Mouse (Mus musculus) T-cell, adult 2 months (primary cell): ENCODE measurements at regions not wholly inside any gene's neighbourhood (a gene's known extent, or its start where the extent isn't known, plus 50 kb on each side); places are given as distances from the start of the nearest gene placed in this dataset.
A peak's percentile ranks its signal among the peaks of the same experiment; 100 is the strongest.
"Not testable (repeated sequence)": the region's sequence is repeated elsewhere in the genome, so short reads cannot be mapped to it uniquely, and the experiment has no call there.

Experiments
- DNase-seq: peaks from one replicate; pipeline ENCODE4 v3.0.0; 2022; ENCODE audit warnings: low spot score

DNA sequence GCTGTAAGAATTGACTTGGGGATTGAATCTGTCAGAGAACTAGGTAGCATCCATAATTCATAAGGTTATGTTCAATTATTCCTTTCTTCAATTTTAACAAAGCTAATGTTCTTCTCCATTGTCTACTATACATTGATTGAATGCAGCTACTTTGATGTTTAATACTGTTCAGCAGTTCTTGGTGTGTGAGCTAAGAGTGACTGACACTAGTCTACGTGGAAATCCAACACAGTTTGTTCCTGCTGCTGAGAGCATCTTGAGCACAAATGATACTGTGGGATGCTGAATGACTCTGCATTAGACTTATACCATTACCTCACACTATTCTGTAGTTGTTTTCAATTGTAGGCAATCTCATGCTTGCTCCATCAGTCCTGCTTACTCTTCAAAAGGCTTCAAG lies 249.4 kb upstream of the Akr1e1 start:
- no peak for DNase-seq

DNA sequence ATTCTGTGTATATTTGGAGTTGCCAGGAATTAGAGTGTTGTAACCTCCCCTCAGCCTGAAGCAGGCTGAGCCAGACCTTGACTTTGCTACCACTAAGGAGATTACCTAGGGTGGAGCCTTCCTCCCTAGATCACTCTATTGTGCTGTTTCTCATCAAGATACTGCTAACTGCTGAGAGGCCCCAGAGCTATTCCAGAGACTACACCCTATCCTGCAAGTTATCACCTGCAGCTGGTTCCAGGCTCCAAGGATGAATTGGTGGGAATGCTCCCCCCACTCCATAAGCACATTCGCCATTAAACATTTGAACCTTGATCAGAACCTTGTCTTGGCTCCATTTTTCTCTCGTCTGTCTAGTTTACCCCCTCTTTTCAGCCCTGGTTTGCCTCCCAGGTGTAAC lies 230.5 kb upstream of the Akr1e1 start:
- not testable (repeated sequence) for DNase-seq

- no peak for DNase-seq
These were observed 217.8 kb upstream of the Akr1e1 start for GRCm38 (mm10) chr13:4826756-4827155.

DNA sequence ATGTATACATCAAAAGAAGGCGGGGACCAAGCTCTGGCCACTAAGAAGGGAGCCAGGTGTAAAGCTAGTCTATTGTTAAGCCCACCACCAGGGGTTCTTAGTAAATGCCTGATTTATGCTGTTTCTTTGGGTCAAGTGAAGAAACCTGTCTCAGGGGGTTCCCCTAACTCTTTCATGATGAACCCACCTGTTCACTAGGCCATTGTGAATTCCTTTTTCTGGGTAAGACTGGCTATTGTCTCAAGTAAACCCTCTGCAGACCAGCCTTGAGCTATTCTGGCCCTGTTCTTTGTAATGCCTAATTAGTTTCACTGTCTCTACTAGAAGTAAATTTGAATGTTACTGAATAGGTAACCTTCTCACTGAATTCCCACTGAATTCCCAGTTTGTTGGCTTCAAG lies 216.8 kb upstream of the Akr1e1 start:
- not testable (repeated sequence) for DNase-seq

GRCm38 (mm10) chr13:4806876-4807275 lies 197.9 kb upstream of the Akr1e1 start:
- DNase-seq: no peak

- DNase-seq: no peak
These were observed 191.7 kb upstream of the Akr1e1 start for GRCm38 (mm10) chr13:4800666-4801065.

- no peak for DNase-seq
These were observed 182.2 kb upstream of the Akr1e1 start for GRCm38 (mm10) chr13:4791139-4791538.

DNA sequence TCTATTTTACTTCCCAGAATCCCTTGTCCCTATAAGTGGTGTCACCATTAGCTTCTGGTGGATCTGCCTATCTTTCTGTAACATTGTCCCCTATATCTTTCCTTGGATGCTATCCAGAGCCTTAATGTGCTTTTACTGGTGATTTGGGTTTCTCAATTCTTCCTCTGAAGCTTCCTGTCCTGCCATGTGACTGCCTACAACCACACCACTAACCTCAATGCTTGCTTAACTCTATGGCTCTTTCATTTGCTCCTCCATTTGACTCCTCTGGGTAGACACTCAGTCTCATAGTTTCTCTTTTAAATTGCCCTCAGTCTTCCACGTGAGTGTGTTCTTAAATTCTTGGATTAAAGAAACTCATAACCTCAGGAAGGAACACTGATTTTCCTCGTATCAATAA lies 181.4 kb upstream of the Akr1e1 start:
- DNase-seq: no peak

DNA sequence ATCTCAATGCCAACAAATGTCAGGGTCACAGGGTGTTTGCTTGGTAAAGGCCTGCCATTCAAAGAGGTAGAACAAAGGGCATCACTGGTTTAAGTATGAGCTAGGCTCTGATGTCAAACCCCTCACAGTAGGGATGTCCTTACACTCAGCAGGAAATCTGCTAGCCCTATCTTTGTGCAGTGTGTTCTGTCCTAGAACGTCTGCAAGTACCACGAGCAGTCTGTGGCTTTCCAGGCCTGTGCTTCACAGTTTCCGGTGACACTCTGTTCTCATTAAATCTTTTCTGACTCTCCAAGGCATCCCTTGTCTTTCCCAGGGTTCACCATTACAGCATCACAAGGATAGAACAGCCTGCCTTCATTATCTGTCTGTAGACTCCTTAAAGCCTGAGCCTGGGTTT lies 174.3 kb upstream of the Akr1e1 start:
- no peak for DNase-seq

- DNase-seq: not testable (repeated sequence)
These were observed 169.4 kb upstream of the Akr1e1 start for GRCm38 (mm10) chr13:4778264-4778823.

DNA sequence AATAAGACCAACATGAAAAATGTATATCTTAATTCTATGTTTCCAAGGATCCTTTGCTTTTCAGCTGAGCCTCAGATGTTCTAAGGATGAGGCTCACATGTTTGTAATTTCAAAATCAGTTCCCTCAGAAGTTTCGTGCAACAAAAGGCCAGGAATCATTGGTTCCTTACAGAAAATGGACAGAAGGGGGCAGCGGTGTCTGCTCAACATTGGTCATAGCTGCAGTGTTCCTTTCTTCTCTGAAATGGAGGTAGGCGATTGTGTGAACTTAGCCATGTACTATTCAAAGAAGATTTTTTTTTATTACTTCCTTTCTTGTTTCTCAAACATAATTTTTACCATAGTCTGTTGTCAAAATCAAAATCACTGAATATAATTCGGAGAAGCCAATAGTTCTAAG lies 167.9 kb upstream of the Akr1e1 start:
- DNase-seq: no peak

DNA sequence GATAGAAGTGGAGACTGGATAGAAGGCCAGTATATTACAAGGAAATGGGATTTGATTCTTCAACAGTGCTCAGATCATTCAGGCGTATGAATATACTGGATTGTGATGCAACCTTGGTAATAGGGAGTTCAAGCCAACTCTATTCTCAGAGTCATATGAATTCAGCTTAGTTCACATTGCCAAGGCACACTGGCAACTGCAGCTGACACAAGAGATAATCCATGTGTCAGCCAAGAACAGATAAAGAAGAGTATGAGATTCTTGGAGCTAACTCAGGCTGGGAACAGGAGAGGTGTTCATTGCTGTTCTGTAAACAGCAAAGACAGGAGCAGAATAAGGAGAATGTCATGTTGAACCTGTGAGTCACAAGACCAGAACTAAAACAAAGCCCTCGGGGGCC lies 163.3 kb upstream of the Akr1e1 start:
- DNase-seq: no peak

DNA sequence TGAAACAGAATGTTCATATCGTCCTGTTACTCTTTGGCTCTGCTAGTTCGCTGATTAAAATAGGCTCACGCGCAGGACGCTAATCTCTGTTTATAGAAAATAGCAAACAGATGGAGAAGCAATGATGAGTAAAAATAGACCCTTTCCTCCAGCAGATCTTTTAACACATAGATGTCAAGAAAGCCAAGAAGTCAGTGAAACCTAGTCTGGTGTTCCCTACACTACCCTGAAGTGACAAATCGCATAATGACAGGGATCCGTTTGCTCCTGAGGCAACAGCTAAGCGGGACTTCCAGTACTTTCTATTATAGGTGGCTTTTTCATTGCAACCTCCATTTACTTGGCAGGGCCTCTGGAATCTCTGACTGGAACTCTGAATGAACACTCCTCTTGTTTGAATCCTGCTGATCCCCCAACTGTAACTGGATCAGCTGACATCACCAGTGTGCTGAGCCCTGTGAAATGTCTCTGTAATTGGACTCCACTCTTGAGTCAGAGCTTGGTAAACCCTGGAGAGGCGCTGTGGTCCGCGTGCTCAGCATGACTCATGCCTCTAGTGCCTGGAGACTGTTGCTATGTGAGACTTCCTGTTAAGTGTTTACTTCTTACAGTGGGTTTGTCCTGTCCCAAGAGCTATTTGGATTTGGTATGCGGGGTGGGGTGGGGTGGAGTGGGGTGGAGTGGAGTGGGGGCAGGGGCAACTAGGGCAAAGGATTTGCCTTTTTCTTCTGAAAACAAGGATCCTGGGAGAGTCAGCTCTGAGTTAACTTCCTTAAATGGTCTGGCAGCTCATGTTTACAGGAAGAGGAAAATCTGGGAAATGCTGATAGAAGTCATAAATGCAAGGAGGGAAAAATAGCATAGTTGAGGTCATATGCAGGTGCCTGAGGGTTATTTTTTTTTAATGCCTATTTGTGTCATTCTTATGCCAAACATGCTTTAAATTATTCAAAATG lies 162.4 kb upstream of the Akr1e1 start:
- DNase-seq: no peak

DNA sequence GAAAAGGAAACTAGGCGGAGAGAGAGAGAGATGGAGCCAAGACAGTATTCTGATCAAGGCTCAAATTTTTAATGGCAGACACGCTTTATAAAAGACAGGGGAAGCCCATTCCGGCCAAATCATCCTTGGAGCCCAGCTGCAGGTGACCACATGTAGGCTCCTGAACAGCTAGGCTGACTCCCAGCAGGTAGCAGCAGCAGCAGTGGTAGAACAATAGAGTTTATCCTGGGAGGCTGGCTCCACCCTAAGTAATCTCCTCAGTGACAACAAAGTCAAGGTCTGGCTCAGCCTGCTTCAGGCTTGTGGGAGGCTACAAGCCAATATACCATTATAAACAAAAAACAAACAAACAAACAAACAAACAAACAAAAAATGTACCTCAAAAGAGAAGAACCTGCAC lies 151.0 kb upstream of the Akr1e1 start:
- no peak for DNase-seq

- no peak for DNase-seq
These were observed 147.6 kb upstream of the Akr1e1 start for GRCm38 (mm10) chr13:4756529-4756928.

GRCm38 (mm10) chr13:4742930-4743329 lies 134.0 kb upstream of the Akr1e1 start:
- no peak for DNase-seq

DNA sequence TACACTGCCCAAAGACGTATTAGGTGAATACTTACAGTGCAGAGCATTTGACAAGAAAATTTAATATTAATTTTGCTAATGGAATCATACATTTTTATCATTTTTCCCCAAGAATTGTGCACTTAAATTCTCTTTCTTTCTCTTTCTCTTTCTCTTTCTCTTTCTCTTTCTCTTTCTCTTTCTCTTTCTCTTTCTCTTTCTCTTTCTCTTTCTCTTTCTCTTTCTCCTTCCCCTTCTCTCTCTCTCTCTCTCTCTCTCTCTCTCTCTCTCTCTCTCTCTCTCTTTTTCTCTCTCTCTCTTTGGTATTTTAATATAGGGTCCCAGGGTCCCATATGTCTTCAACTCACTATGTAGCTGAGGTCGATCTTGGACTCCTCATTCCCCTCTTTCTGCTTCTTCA lies 107.3 kb upstream of the Akr1e1 start:
- not testable (repeated sequence) for DNase-seq

- DNase-seq: no peak
These were observed 105.8 kb upstream of the Akr1e1 start for GRCm38 (mm10) chr13:4714724-4715123.

DNA sequence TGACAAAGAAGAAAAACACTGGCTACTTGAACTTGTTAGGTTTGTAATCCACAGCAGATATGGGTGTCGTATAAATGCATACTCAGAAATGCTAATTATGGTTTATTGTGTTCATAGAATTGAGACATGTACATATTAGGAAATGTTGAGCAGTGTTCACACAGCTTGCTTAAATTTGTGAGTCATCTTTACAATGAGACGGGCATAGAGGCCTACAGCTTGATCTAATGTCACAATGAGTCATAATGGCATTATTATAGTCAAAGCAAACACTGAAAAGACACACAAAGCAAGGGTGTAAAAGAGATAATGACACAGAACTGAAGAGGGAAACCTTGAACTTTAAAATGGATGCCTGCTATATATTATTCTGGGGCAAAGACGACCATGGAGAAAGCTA lies 103.7 kb upstream of the Akr1e1 start:
- DNase-seq: no peak

DNA sequence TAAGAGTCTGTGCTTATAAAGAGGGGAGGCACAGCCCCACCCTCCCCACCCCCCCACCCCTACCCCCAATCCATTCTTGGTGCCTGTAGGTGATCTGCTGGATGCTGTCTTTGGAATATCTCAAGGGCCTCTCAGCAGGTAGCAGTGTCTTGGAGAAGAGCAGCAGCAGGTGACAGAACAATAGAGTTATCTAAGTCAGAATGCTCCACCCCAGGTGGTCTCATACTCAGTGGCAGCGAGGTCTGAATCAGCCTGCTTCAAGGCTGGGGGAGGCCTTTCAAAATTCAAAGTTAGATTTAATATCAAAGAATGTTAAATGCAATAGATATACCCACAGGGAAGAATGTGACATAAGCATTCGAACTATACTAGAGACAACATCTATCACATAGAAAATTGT lies 90.6 kb upstream of the Akr1e1 start:
- not testable (repeated sequence) for DNase-seq

- peak; percentile 4 for DNase-seq
These were observed 57.6 kb upstream of the Akr1e1 start for GRCm38 (mm10) chr13:4666375-4667140.

DNA sequence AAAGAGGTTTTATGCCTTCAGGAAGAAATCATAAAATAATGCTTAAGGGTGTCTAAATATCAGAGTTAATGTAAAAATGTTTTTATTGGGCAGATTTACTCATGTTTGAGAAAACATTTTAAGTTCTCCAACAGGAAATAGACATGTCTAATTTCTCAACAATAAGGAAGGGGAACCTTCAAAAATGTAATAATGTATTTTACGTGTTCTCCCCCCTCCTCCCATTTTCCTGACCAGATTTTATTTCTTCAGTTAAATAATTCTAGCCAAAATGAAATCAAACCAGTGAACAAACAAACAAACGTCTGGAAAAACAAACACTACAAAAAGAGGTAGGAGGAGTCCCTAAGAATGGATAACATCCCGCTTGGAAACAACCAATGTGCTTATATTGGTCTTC lies 54.4 kb upstream of the Akr1e1 start:
- no peak for DNase-seq
